Mouse (Mus musculus): ENCODE measurements around the gene Gm10100.
"Not testable (repeated sequence)": the region's sequence is repeated elsewhere in the genome, so short reads cannot be mapped to it uniquely, and the experiment has no call there.

Gene Gm10100

GRCm38 (mm10) chr10:77751254-77751653, 25.0 kb downstream of the Gm10100 start, which contains the start of gene Gm9736:
Gene Gm9736 (minus strand): TSS chr10:77751354.
- not testable (repeated sequence) for DNase-seq (ENCODE audit: inconsistent age in 2 of 2, low spot score in 1 of 2)

DNA sequence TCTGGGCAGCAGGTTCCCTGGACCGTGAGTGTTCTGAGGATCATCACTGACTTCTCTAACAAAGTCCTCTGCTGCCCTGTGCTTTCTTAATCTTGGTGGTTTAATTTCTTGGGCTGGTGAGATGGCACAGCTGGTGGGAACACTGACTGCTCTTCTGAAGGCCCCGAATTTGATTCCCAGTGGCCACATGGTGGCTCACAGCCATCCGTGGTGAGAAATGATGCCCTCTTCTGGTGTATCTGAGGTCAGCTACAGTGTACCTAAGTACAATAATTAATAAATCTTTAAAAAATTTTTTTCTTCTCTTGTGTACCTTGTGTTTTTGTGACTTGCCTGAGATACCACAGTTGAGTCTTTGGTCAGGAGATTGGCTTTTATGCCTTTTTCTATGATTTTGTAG, 26.0 kb downstream of the Gm10100 start:
- DNase-seq (ENCODE audit: inconsistent age in 2 of 2, low spot score in 1 of 2), result not testable (repeated sequence)

DNA sequence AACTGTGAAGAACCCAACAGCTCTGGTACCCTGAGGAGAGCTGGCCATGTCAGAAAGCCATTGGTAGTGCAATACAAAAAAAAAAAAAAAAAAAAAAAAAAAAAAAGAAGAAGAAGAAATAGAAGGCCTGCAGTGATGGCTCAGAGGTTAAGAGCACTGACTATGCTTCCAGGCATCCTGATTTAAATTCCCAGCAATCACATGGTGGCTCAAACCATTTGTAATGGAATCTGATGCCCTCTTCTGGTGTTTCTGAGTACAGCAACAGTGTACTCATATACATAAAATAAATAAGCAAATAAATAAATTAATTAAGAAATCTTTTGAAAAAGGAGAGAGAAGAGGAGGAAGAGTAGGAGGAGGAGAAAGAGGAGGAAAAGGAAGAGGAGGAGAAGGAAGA, 27.2 kb downstream of the Gm10100 start:
- DNase-seq (ENCODE audit: inconsistent age in 2 of 2, low spot score in 1 of 2), result no peak

GRCm38 (mm10) chr10:77759582-77759981, 33.3 kb downstream of the Gm10100 start, which contains the start of gene Gm3233:
Gene Gm3233 (minus strand): TSS chr10:77759682.
- not testable (repeated sequence) for DNase-seq (ENCODE audit: inconsistent age in 2 of 2, low spot score in 1 of 2)

- no peak for DNase-seq (ENCODE audit: inconsistent age in 2 of 2, low spot score in 1 of 2)
Measured at GRCm38 (mm10) chr10:77769727-77770126, 43.4 kb downstream of the Gm10100 start.

DNA sequence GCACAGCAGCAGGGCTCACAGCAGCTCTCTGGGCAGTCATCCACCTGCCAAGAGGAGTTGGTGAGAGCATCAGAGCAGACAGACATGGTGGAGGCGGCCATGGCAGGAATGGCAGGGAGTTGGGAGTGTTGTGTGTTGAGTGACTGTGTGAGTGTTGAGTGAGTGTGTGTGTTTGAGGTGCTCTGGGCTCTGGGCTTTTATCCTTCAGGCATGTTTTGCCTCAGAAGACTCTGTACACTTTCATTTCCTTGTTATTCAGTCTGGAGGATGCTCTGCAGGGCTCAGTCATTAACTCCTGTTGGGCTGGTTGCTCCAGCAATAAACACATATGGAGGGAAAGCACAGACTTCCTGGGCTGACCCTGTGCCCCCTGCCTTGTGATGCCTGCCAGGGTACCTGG, 44.9 kb downstream of the Gm10100 start, which contains the start of gene Gm3238:
Gene Gm3238 (minus strand): TSS at position 101 of the 400 bp plus-strand sequence.
- not testable (repeated sequence) for DNase-seq (ENCODE audit: inconsistent age in 2 of 2, low spot score in 1 of 2)

- not testable (repeated sequence) for DNase-seq (ENCODE audit: inconsistent age in 2 of 2, low spot score in 1 of 2)
Measured at GRCm38 (mm10) chr10:77772142-77772541, 45.9 kb downstream of the Gm10100 start.
